Mouse (Mus musculus) induced T-regulatory cell, adult 2 months (primary cell): ENCODE results near the gene Trpv5.
A peak's percentile ranks its signal among the peaks of the same experiment; 100 is the strongest.

Experiments
- DNase-seq: peaks from one replicate; pipeline ENCODE4 v3.0.0-alpha.2; 2012; ENCODE audit warnings: low read depth

Gene Trpv5

DNA sequence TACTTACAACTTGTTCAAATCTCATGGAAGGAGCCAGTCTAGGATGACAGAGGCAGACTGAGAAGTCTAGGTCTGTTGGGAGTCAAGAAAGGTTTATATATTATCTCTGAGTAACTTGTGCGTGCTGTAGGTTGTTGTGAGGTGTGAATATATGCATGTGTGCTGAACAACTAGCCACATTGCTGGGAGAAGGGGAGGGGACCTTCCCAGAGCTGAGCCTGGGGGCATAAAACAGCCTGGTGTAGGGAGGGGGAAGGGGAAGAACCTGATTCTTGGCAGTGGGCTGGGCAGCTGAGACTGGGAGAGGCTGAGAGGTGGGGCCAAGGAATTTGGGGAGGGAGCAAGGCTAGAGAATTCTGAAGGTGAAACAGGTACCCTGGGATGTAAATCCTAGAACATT lies at the start of gene Trpv5:
Gene Trpv5 (minus strand): TSS at position 101 of the 400 bp plus-strand sequence.
- no peak for DNase-seq

DNA sequence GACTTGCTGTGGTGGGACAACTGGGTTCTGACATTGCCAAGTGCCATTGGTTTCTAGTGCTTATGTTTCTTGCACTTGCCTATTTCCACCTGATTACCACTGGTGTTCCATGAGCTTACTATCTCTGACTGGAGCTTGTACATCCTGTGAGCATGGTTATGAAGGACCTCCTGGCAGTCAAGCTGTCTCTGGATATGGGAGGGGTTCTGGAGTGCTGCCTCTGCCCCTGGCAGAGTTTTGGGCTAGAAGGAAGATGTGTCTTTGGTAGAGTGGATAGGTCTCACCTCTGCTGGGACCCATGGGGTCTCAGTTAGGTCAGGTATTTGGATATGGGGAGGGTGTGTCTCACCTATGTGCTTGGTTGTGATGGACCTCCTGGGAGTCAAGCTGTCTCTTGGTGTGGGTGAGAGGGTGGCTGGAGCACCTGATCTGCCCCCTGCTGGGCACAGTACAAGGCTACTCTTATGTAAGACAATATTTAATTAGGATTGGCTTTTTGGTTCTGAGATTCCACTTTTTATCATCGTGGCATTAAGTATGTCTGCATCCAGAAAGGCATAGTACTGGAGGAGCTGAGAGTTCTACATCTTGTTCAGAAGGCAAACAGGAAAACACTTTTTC lies 47.5 kb upstream of the Trpv5 start:
- DNase-seq, result peak; percentile 52

DNA sequence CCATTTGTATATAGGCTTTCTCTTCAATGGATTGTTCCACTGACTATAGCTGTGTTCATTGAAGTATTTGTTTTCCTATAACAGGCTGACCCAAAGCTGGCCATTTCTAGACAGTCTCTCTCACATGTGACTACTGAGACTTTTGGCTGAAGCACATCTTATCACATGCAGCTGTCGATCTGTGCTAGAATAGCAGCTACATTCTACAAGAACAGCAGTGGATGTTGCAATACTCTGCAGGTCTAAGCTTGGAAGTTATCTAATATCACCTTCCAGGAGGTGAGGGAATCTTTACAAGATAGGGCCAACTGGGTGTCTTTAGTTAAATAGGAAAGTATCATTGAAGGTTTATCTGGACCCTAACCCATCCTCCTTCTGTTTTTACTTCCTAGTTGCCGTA lies 40.9 kb upstream of the Trpv5 start:
- no peak for DNase-seq

DNA sequence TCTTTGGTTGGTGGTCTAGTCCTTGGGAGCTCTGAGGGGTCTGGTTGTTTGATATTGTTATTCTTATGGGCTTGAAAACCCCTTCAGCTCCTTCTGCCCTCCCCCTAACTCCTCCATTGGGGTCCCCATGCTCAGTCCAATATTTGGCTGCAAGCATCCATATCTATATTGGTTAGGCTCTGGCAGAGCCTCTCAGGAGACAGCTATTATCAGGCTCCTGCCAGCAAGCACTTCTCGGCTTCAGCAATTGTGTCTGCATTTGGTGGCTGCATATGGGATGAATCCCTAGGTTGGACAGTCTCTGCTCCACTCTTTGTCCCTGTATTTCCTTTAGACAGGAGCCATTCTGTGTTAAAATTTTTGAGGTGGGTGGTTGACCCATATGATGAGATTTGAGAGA lies 29.7 kb upstream of the Trpv5 start:
- no peak for DNase-seq

DNA sequence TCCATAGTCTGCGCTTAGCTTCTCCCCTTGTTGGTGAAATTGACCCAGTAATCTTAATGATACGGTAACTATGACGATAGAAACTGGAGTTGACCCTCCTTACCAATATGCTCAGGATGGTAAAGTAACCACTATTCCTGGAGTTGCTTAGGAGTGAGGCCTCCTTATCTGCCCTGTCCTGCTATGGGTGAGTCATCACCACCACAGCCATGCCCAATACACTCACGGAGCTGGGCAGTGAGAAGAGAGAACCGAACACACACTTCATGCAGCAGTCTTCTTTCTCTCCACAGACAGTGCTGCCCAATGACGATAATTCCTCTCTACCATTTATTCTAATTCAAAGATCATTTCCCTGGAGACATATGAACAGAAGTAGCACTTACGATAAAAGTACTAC lies 25.7 kb upstream of the Trpv5 start:
- DNase-seq, result no peak

DNA sequence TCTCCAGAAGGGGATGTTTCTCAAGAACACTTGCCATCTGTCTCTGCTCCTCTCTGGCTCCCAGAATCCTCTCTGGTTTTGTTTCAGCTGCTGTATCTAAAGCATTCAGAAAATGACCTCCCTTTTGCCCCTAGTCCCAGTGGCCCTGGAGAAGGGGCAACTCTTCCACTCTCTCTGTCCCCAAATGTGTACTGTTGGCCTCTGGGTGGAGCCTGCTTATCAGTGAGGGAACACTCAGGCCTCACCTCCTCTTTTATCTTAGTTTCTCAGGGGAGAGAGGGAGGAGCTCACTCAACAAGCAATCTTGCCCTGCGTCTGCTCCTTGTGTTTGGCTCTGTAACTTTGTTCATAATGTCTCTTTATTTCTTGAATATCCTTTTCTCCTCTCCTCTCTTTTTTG lies 23.6 kb upstream of the Trpv5 start, which contains the start of gene Kel:
Gene Kel (minus strand): TSS at position 217 of the 400 bp plus-strand sequence.
- DNase-seq, result no peak

DNA sequence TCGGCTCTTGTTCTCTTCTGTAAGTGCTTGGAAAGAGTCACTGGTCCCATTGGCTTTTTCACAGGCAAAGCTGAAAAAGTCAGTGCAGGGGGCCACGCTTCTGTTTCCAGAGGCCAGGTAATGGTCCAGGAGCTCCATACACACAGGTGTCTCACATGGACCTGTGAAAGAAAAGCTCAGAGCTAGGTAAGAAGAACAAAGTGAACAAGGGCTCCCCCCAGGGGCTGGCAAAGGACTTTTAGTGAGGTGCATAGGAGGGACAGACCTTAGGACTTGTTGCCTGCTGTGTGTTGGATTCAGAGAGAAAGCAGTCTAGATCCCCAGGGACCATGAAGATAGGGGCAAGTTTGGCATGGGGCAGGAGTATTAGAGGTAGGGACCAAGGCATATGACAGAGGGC lies 22.4 kb upstream of the Trpv5 start:
- DNase-seq, result peak; percentile 55

DNA sequence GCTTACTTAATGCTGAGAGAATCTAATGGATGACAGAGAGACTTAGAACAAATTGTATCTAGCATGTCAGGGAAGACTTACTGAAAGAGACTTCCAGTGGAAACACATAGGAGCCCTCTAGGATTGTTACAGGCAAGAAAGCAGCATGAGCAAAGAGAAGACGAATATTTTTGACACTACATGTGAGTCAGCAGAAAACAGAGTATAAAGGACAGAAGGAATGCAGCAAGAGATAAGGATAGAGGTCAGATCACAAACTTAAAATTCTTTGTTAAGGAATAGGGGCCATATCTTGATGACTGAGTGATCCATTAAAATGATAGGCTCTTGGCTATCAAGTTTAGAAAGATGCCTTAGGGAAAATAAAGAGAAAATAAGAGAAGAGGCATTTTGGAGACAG lies 20.7 kb upstream of the Trpv5 start:
- no peak for DNase-seq

DNA sequence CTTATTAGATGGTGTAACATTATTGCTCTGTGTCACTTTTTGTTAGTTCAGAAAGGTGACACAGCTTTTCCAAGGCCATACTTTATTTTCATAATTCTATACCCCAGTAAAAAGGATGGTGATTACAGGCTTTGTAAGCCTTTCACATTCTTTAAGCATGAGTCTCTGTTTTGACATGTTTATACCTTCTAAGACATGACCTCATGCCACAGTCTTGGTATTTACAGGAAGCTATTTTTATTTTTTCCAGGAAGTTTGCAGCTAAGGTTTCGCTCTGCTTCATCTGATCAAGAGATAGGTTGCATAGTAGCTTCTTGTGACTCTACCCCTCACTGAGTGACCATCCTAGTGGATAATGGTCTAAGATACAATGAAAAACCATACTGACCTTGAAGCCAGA lies 13.8 kb upstream of the Trpv5 start:
- DNase-seq, result peak; percentile 7

DNA sequence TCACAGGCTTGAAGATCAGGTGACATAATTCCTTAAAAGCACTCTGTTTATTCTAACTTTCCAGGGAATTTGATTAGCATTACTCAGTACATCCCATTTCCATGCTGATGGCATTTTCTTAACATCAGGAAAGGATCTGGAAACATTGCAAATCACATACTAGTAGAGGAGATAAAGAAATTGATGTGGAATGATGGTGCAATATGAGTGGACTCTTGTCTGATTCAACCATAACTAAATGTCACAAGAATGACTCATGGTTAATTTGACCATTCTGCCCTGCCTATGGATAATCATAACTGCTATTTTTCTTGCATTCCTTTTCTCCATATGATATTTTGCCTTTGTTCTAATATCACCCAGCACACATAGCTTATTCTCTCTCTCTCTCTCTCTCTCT lies 11.6 kb upstream of the Trpv5 start:
- DNase-seq, result no peak

DNA sequence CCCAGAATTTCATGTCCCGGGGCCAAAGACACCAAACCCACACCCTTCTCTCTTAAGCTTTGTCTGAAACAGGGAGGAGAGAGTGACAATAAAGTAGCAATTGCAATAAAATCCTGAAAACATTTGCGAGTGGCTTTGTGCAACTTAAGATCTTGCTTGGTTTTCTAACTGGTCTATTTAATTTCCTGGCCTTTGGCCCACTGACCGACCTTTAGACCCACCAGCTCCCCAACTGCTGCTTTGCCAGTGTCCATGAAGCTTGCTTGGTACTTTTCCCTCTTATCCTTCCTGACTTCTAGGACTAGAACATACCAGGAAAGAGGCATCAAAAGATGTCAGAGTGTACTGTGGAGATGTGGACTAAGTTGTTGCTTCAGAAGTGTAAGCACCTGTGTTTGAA lies 5.0 kb upstream of the Trpv5 start:
- no peak for DNase-seq

DNA sequence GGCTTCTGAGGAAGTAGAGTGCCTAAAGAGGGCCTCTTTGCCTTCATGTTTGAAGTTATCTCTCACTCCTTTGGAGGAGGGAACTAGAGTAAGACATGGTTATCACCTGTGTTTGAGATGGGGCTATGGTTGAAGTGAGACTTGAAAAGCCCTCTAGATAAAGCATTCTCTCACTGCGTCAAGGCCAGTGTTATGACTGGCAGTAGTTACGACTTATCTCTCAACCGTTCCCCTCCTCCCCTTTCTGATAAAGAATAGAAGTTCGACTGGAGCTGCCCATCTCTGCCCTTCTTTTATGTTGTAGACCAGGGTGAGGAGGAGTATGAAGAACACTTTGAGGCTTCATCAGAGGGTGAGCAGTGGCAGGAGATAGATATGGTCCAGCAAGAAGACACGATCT lies 4.3 kb upstream of the Trpv5 start:
- no peak for DNase-seq

DNA sequence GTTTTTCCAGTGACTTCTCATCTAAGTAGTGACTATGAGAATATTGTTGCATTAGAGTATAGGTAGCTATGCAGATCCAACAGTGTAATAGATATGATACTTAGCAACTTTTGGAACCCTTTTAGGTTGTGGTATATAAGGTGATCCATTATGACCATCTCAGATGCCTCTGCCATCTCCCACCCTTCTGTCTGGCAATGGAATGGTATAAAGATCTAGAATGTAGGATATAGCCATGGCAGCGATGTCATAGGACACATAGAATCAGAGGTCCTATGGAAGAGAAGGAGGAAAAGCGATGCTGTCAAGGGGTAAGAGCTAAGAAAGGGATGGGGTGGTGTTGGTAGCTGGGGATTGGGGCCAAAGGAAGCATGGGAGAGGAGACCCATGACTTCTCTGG lies 3.6 kb upstream of the Trpv5 start, which contains the start of gene Llcfc1:
Gene Llcfc1 (plus strand): TSS at position 301 of the 400 bp plus-strand sequence.
- DNase-seq, result no peak

DNA sequence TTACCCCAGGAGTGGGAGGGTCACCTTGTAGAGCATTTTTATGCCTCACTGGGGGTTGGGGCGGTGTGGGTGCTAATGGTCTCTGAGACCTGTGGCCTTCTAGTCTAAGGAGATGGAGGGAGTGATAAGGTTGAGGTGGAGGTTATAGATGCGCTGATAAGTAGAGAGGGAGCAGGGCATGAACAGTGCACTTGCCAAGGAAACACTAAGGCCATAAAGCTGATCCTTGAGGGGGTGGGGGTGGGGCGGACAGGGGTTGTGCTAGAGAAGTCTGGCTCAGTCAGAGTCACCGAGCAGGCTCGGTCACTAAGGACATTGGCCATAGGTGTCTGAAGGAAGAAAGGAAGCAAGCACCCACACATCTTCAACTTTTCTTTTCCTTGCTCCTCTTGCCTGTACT lies 1.1 kb upstream of the Trpv5 start:
- no peak for DNase-seq

DNA sequence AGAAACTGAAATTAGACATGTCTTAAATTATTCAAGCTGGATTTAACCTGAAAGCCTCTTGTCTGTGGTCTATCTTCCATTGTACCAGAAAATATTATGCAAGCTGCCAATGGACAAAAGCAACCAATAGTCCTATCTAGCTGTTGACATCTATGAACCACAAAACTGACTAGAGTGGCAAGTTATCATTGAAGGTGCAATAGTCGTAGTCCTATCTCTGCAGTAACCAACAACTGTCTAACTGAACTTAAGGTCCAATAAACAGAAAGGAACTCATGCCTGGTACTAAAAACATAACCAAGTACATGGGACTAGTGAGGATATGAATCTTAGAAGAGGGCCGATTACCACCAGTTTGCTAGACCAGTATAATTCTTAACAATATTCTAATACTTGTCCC lies 4.0 kb downstream of the Trpv5 start:
- no peak for DNase-seq

DNA sequence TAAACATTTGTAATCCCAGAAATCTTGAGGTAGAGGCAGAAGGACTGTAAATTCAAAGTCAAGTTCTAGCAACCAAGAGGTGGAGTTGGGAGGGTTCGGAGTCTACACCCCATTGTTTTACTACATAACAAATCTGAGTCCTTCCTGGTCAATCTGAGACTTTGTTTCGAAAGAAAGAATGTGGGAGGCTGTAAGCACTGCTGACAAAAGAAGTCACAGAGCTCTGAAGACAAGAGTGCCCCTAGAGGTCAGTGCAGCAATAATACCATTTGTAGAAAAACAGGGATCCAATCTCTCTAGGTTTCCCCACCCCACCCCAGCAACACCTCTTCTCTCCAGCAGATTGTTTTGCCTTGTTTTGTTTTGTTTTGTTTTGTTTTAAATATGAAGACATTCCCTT lies 18.2 kb downstream of the Trpv5 start:
- DNase-seq, result peak; percentile 43

DNA sequence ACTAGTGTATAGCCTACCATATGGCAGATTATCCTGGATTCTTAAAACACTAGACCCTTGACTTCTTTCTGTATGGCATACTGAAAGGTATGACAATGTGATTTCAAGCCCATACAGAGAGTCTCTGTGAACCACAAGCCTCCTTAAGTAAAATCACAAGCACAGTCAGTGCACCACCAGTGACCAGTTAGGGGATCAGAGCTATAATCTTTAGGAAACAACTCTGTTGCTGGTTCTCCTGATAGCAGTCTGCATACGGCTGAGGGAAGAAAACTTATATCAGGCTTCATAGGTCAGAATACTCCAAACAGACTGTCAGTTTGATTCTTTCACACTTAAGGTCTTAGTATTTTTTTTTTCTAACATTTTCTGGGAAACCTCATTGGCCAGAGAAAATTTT lies 22.1 kb downstream of the Trpv5 start:
- no peak for DNase-seq

DNA sequence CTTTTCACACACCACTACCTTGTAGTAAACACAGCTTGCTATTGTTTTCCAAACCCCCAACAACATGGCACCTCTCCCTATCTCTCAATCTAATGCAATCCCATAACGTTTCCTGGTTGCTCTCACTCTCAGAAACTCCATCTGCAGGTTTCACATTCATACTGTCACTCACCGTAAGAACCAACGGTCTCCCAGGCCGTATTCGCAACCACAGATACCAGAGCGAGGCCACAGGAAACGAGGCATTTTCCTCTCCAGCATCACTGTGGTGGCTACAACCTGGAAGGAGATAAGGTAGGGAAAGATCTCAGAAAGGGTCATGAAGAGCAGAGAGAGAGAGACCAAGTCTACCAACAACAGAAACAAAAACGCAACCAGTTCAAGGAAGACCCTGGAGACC lies 25.9 kb downstream of the Trpv5 start:
- DNase-seq, result peak; percentile 15

DNA sequence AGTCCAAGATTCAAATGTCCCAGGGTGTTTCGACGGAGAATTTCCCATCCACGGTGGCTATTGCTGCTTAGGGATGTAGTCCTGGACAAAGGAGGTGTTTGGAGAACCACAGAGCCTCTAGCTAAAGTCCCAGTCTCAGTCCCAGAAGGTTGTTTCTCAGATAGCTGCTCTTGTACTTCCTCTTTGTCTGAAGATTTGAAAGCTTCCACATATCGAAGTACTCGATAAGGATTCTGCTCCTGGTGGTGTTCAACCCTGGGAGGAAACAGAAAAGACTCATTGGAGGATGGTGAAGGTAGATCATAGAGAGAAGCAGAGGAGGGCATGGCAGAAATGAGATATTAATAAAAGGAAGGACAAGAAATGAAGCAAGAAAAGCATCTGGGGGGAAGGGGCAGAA lies 27.4 kb downstream of the Trpv5 start:
- DNase-seq, result no peak

DNA sequence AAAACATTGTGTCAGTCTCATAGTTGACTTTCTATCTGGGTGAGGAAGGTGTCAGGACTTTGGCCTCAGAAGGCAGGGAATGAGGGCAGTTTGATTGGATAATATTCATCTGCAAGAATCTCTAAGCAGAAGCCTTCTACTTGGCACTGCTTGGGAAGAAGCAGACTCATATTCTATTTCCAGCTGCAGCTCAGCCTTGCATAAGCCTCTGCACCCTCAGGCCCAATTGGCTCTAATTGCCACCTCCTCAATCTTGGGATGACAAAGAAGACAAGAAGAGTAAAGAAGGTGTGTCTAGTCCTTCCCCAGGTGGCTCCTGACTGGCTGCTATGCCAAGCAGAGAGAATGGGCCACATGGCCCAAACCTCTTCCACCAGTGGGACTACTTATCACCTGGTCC lies 33.9 kb downstream of the Trpv5 start:
- DNase-seq, result no peak

DNA sequence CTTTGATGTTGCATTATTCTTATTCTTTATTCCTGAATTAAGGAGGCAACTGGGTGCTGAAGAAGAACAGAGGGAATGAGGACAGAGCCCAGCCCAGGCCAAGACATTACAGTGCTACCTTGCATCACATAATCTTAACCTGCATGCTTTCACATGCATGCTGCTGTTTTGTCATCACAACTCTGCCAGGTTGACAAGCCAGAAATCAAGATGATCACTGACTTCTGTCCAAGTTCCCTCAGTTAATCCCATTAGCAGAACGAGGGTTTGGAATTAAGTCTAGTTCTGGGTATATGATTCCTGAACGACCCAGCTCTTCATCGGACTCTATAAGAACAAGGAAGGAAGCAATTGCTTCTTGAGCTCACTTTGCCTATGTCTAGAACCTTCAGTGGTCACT lies 34.3 kb downstream of the Trpv5 start:
- DNase-seq, result no peak

DNA sequence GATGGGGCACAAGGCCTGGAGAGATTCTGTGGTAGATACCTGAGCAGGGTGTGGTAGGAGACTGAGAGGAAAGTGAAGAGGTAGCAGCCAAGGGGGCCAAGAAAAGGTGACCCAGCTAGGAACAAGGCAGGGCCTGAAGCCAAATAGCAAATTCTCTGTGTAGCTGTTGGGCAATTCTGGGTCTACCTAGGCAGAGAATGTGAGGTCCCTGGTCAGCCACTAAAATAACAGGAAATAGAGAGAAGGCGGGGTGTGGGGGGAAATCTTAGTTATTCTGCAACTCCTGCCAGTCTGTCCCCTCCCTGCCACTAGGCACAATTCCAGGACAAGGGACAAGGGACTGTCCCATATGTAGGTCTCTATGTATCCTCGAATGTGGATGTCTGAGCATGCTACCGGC lies 37.3 kb downstream of the Trpv5 start:
- DNase-seq, result no peak

DNA sequence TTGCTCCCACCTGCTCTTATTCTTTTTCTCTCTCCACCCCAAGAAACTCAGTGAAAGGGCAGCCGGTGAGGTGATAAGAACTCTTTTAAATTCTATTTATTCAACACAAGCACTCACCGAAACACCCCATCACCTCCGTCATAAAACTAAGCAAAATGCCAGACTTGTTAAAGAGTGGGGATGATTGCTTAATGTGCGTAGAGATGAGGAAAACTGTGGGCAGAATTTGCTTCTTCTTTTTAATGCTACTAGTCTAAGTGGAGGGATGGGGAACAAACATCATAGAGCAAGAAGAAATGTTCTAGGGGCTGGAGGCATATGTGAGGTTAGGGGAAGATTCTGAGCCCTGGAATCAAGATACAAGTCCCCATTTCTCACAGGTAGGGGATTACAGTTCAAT lies 37.8 kb downstream of the Trpv5 start:
- no peak for DNase-seq

DNA sequence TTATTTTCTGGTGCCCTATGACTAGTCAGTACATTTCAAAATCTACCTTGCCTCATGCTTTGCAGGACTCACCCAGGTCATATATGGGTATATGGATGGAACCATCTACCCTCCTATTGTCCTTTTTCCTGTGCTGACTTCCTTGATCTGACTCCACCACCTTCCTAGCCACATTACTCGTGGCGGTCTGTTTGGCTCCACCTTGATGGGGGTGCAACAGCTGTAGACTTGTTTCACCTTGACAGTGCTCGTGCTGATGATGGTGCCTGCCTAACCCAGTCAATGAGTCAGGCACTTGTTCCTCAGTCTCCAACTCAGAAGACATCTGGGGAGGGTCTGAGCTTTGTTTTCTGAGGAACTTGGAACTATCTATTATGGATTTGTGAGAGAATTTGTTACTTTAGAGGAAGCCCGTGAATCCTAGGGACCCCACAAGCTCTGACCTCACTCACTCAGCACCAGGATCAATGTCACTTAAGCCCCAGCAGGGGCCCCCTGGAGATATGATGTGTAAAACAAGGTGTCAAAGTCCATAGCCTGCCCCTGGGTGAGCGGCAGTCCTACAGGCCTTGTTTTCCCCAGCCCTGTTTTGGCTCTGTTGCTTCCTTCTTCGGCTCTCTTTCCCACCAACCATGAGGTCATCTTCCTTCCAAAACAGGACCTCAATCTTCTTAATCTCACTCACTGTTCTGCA lies 39.2 kb downstream of the Trpv5 start:
- no peak for DNase-seq
